Mouse (Mus musculus): Measurements from ENCODE around the gene Poll.

GRCm38 (mm10) chr19:45596434-45596833, 36.1 kb upstream of the Poll start:
- no peak for TF ChIP-seq CTCF (IDR thresholded peaks at IDR 0.05)
- no peak for TF ChIP-seq EP300 (IDR thresholded peaks at IDR 0.05)
